Mouse (Mus musculus) adipose tissue, adult 10 weeks (tissue): Measurements from ENCODE around the gene Cel. TPM values are rescaled to one million over a fixed set of nuclear protein-coding genes. Genes with fewer than 3 reads are reported as not detected.

Experiments
- polyA plus RNA-seq: library from polyadenylated mRNA; stranded (reverse); fragments of 350-450 nt; fragmentation: Illumina TruSeq; extraction: RNeasy Lipid Tissue Mini Kit (QIAGEN cat#74804); gene quantifications from one replicate; pipeline ENCODE4 v1.2.3, GENCODE M21; 2014; ENCODE audit warnings: low read depth, low replicate concordance

Gene Cel
- polyA plus RNA-seq, result 0.63 TPM

GRCm38 (mm10) chr2:28563303-28563702 is at the start of gene Cel:
Cel (minus strand) TSS chr2:28563403.

GRCm38 (mm10) chr2:28583651-28584050 is 20.4 kb upstream of the Cel start, which contains the start of gene Gtf3c5:
Gtf3c5 (minus strand) TSS chr2:28583751.

GRCm38 (mm10) chr2:28512798-28513401 is 50.3 kb downstream of the Cel start, which contains the start of gene Ralgds:
Ralgds (plus strand) TSS chr2:28513125.

GRCm38 (mm10) chr2:28505795-28506194 is 57.4 kb downstream of the Cel start, which contains the start of gene Gm10134:
Gm10134 (plus strand) TSS chr2:28506095.

Other genes starting within 250 kb of the Cel start
- gene Ppp1r26, start 116.6 kb downstream of the Cel start, polyA plus RNA-seq, result 5.2 TPM
- gene 1700007K13Rik, start 97.1 kb downstream of the Cel start, polyA plus RNA-seq, result 6.0 TPM
- 22.5 TPM for gene Mrps2, start 95.3 kb downstream of the Cel start, polyA plus RNA-seq
- 3.9 TPM for gene Gbgt1, start 66.5 kb downstream of the Cel start, polyA plus RNA-seq
- gene Gm10134, start 57.3 kb downstream of the Cel start, polyA plus RNA-seq, result 1.3 TPM
- gene Ralgds, start 50.3 kb downstream of the Cel start, polyA plus RNA-seq, result 52.8 TPM
- gene Gtf3c5, start 20.3 kb upstream of the Cel start, polyA plus RNA-seq, result 14.5 TPM
- 2.0 TPM for gene Gfi1b, start 58.6 kb upstream of the Cel start, polyA plus RNA-seq
- gene Tsc1, start 77.8 kb upstream of the Cel start, polyA plus RNA-seq, result 26.4 TPM
- 20.4 TPM for gene Spaca9, start 136.3 kb upstream of the Cel start, polyA plus RNA-seq
- gene Ak8, start 136.8 kb upstream of the Cel start, polyA plus RNA-seq, result 9.2 TPM